Mouse (Mus musculus): Measurements from ENCODE around the gene Gm20509. TPM values are rescaled to one million over a fixed set of nuclear protein-coding genes. Genes with fewer than 3 reads are reported as not detected.

The Gm20509 gene
- polyA plus RNA-seq, 1 experiment = not detected

DNA sequence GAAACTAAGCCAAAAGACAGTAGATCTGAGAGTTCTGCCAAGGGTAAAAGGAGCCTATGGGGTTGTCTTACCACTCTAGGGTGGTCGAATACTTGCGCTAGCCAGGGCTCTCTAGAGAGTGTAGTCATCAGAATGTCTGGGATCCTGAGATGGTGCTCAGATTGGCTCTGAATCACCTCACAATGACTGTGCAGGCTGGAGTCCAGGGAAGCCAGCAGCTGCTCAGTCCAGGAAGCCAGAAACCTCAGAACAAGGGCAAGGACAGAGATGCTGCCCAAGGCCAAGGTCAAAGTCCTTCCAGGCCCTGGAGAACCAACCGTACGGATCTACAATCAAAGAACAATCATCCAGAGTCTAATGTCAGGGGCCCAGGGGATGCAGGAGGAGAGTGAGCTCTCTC lies 63.4 kb downstream of the Gm20509 start:
- H3K4me3 ChIP-seq (replicated peaks; ENCODE audit: control insufficient read depth, low read depth, low read length) = no peak overlapping the region
- WGBS = 77% methylated on average over 4 of the region's 4 CpGs
- no peak for TF ChIP-seq CTCF (IDR thresholded peaks at IDR 0.05; ENCODE audit: control insufficient read depth, insufficient read depth, low read length)

More for the DNA sequence above, 63.4 kb downstream of the Gm20509 start:
- H3K27ac ChIP-seq (ENCODE audit: control insufficient read depth, insufficient read depth, low read depth, low read length, poor library complexity) = no peak overlapping the region
- H3K4me1 ChIP-seq (ENCODE audit: control insufficient read depth, insufficient read depth, low read length) = no peaks in the 10 kb centered on the region

Other genes with a start within 250 kb of the Gm20509 start
- gene Pygo1, start 176.8 kb upstream of the Gm20509 start, polyA plus RNA-seq (2011; ENCODE audit: insufficient read depth, insufficient read length, low replicate concordance, missing spikeins) = 0.32 and 0.45 TPM in 2 replicates
- not detected in 2 replicates for gene Dyx1c1, start 143.7 kb upstream of the Gm20509 start, polyA plus RNA-seq (2011; ENCODE audit: insufficient read depth, insufficient read length, low replicate concordance, missing spikeins)
- not detected in 2 replicates for gene Gm44503, start 143.6 kb upstream of the Gm20509 start, polyA plus RNA-seq (2011; ENCODE audit: insufficient read depth, insufficient read length, low replicate concordance, missing spikeins)
- gene Ccpg1os, start 117.1 kb upstream of the Gm20509 start, polyA plus RNA-seq (2011; ENCODE audit: insufficient read depth, insufficient read length, low replicate concordance, missing spikeins) = 1.9 and 4.7 TPM in 2 replicates
- 22.6 and 65.3 TPM in 2 replicates for gene Ccpg1, start 117.0 kb upstream of the Gm20509 start, polyA plus RNA-seq (2011; ENCODE audit: insufficient read depth, insufficient read length, low replicate concordance, missing spikeins)
- 2.3 and 4.3 TPM in 2 replicates for gene Pigb, start 62.1 kb upstream of the Gm20509 start, polyA plus RNA-seq (2011; ENCODE audit: insufficient read depth, insufficient read length, low replicate concordance, missing spikeins)
- gene Rab27a, start 57.6 kb upstream of the Gm20509 start, polyA plus RNA-seq (2011; ENCODE audit: insufficient read depth, insufficient read length, low replicate concordance, missing spikeins) = 14.0 and 33.6 TPM in 2 replicates
- gene Khdc3, start 634 bp upstream of the Gm20509 start, polyA plus RNA-seq (2011; ENCODE audit: insufficient read depth, insufficient read length, low replicate concordance, missing spikeins) = 5.6 TPM in 1 of 2 replicates, not detected in the other
- 37.2 and 47.4 TPM in 2 replicates for gene Rsl24d1, start 11.0 kb downstream of the Gm20509 start, polyA plus RNA-seq (2011; ENCODE audit: insufficient read depth, insufficient read length, low replicate concordance, missing spikeins)

Measured in bone marrow, adult 2 months (tissue).